Mouse (Mus musculus): ENCODE results near the gene Hoxd13. TPM values are rescaled to one million over a fixed set of nuclear protein-coding genes. Genes with fewer than 3 reads are reported as not detected.

The Hoxd13 gene
- total and polyA plus RNA-seq, 2 experiments from 2014 or later: not detected

GRCm38 (mm10) chr2:74652996-74653340, 15.1 kb upstream of the Hoxd13 start:
- DNase-seq: peak; percentile 57
- no peak for ATAC-seq
- WGBS: 49% methylated on average over 2 of the region's 2 CpGs
- Histone ChIP-seq H3K36me3 (ENCODE audit: insufficient read depth) (no peaks in the 10 kb centered on the region), H3K9me3 (ENCODE audit: low read length) (no peaks in the 10 kb centered on the region), H3K27me3 (ENCODE audit: insufficient read depth, low read length) (peaks cover 67% of the 10 kb centered on the region), H3K27ac (ENCODE audit: low read depth, low read length) (no peak overlapping the region), H3K4me3 (ENCODE audit: low read depth, low read length) (no peak overlapping the region), H3K4me2 (ENCODE audit: low read depth) (no peak overlapping the region), H3K4me1 (ENCODE audit: insufficient read depth) (no peaks in the 10 kb centered on the region), H3K9ac (no peak overlapping the region)
- no peak for TF ChIP-seq CTCF (IDR thresholded peaks at IDR 0.05; ENCODE audit: low read depth)

- no peaks in the 10 kb centered on the region for H3K9me3 ChIP-seq (ENCODE audit: low read length)
- DNase-seq: peak; percentile 48
- H3K4me3 ChIP-seq (ENCODE audit: low read depth, low read length): no peak overlapping the region
- no peak for TF ChIP-seq CTCF (IDR thresholded peaks at IDR 0.05; ENCODE audit: low read depth)
- ATAC-seq: no peak
- H3K4me1 ChIP-seq (ENCODE audit: insufficient read depth): no peaks in the 10 kb centered on the region
- no peak overlapping the region for H3K27ac ChIP-seq (ENCODE audit: low read depth, low read length)
- H3K9ac ChIP-seq: no peak overlapping the region
- no peak overlapping the region for H3K4me2 ChIP-seq (ENCODE audit: low read depth)
- 11% methylated on average over 17 of the region's 17 CpGs for WGBS
- no peaks in the 10 kb centered on the region for H3K36me3 ChIP-seq (ENCODE audit: insufficient read depth)
- H3K27me3 ChIP-seq (ENCODE audit: insufficient read depth, low read length): peaks cover 66% of the 10 kb centered on the region
Measured at GRCm38 (mm10) chr2:74653781-74654535, 14.2 kb upstream of the Hoxd13 start.

GRCm38 (mm10) chr2:74654743-74655419, 13.2 kb upstream of the Hoxd13 start:
- Histone ChIP-seq H3K27me3 (ENCODE audit: insufficient read depth, low read length) (peaks cover 61% of the 10 kb centered on the region), H3K27ac (ENCODE audit: low read depth, low read length) (no peak overlapping the region), H3K4me3 (ENCODE audit: low read depth, low read length) (no peak overlapping the region), H3K4me2 (ENCODE audit: low read depth) (no peak overlapping the region), H3K36me3 (ENCODE audit: insufficient read depth) (no peaks in the 10 kb centered on the region), H3K9ac (no peak overlapping the region), H3K9me3 (ENCODE audit: low read length) (no peaks in the 10 kb centered on the region), H3K4me1 (ENCODE audit: insufficient read depth) (no peaks in the 10 kb centered on the region)
- DNase-seq: no peak
- no peak for ATAC-seq
- 5% methylated on average over 20 of the region's 20 CpGs for WGBS
- no peak for TF ChIP-seq CTCF (IDR thresholded peaks at IDR 0.05; ENCODE audit: low read depth)

- H3K27me3 ChIP-seq (ENCODE audit: insufficient read depth, low read length): peaks cover 61% of the 10 kb centered on the region
- 2% methylated on average over 32 of the region's 47 CpGs for WGBS
- H3K4me3 ChIP-seq (ENCODE audit: low read depth, low read length): peak overlapping the region; percentile 21
- no peaks in the 10 kb centered on the region for H3K4me1 ChIP-seq (ENCODE audit: insufficient read depth)
- no peak overlapping the region for H3K27ac ChIP-seq (ENCODE audit: low read depth, low read length)
- H3K9ac ChIP-seq: no peak overlapping the region
- no peaks in the 10 kb centered on the region for H3K9me3 ChIP-seq (ENCODE audit: low read length)
- peak overlapping the region; percentile 37 for H3K4me2 ChIP-seq (ENCODE audit: low read depth)
- TF ChIP-seq CTCF (IDR thresholded peaks at IDR 0.05; ENCODE audit: low read depth): peak; percentile 33
- DNase-seq: peak; percentile 2
- H3K36me3 ChIP-seq (ENCODE audit: insufficient read depth): no peaks in the 10 kb centered on the region
- ATAC-seq: peak; percentile 16; the same call in 1 of the 2 replicates
Measured at GRCm38 (mm10) chr2:74655420-74655781, 12.7 kb upstream of the Hoxd13 start.

GRCm38 (mm10) chr2:74655821-74656631, 12.1 kb upstream of the Hoxd13 start:
- TF ChIP-seq CTCF (IDR thresholded peaks at IDR 0.05; ENCODE audit: low read depth): no peak
- Histone ChIP-seq H3K9me3 (ENCODE audit: low read length) (no peaks in the 10 kb centered on the region), H3K27me3 (ENCODE audit: insufficient read depth, low read length) (peaks cover 61% of the 10 kb centered on the region), H3K27ac (ENCODE audit: low read depth, low read length) (no peak overlapping the region), H3K4me2 (ENCODE audit: low read depth) (peak overlapping the region; percentile 37), H3K36me3 (ENCODE audit: insufficient read depth) (no peaks in the 10 kb centered on the region), H3K4me3 (ENCODE audit: low read depth, low read length) (peak overlapping the region; percentile 21), H3K9ac (no peak overlapping the region), H3K4me1 (ENCODE audit: insufficient read depth) (no peaks in the 10 kb centered on the region)
- 4% methylated on average over 64 of the region's 69 CpGs for WGBS
- ATAC-seq (peak; percentile 63), DNase-seq (peak; percentile 52)

DNA sequence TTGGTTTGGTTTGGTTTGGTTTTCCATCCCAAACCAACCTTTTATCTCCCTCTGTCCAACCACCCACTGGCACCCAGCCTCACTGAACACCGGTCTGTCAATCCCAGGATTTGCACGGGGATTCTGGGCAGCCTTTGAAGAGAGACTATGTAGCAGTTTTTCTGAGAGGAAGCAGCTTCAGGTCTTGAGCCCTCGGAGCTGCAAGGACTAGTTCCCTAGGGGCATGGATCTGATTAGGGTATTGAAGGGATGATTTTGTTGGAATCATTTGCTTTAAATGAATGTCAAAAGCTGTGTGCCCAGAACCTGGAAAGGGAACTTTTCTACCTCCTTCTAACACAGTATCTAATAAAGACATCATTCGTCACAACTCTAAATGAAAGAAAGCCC, 11.5 kb upstream of the Hoxd13 start:
- ATAC-seq: no peak
- H3K27ac ChIP-seq (ENCODE audit: low read depth, low read length): no peak overlapping the region

More for the DNA sequence above, 11.5 kb upstream of the Hoxd13 start:
- H3K36me3 ChIP-seq (ENCODE audit: insufficient read depth): no peaks in the 10 kb centered on the region
- no peak overlapping the region for H3K9ac ChIP-seq
- no peak for TF ChIP-seq CTCF (IDR thresholded peaks at IDR 0.05; ENCODE audit: low read depth)
- no peak overlapping the region for H3K4me3 ChIP-seq (ENCODE audit: low read depth, low read length)
- H3K4me1 ChIP-seq (ENCODE audit: insufficient read depth): no peaks in the 10 kb centered on the region
- 4% methylated on average over 4 of the region's 4 CpGs for WGBS
- H3K27me3 ChIP-seq (ENCODE audit: insufficient read depth, low read length): peaks cover 67% of the 10 kb centered on the region
- H3K4me2 ChIP-seq (ENCODE audit: low read depth): no peak overlapping the region
- no peaks in the 10 kb centered on the region for H3K9me3 ChIP-seq (ENCODE audit: low read length)
- DNase-seq: peak; percentile 72
